Mouse (Mus musculus) ES-E14 (cell line): Measurements from ENCODE around the gene Cybc1. TPM values are rescaled to one million over a fixed set of nuclear protein-coding genes. Genes with fewer than 3 reads are reported as not detected.

Experiments
- DNase-seq: peaks from one replicate; pipeline ENCODE4 v3.0.0-alpha.2; 2013; ENCODE audit warnings: low read depth, low spot score
- H3K27ac ChIP-seq: 2 replicates; pipeline ENCODE4 v1.5.1; 2012; ENCODE audit warnings: low read depth, mild to moderate bottlenecking, low read length, moderate library complexity, mixed read lengths; ENCODE audit not compliant: poor library complexity, insufficient read depth, severe bottlenecking
- H3K36me3 ChIP-seq: 2 replicates; pipeline ENCODE4 v1.6.1; 2012; ENCODE audit warnings: mild to moderate bottlenecking, low read length, moderate library complexity, mixed read lengths; ENCODE audit not compliant: control insufficient read depth, poor library complexity, insufficient read depth, severe bottlenecking
- H3K4me1 ChIP-seq, 2 experiments: fragments of 150-350 bp in 1 of 2; sonication (generic) in 1 of 2; 2 replicates each; pipeline ENCODE4 v1.6.1; 2012; ENCODE audit warnings: low read length in 2 of 2, mild to moderate bottlenecking in 1 of 2, mixed read lengths in 1 of 2; ENCODE audit not compliant: control insufficient read depth in 2 of 2, insufficient read depth in 2 of 2, poor library complexity in 1 of 2
- H3K4me3 ChIP-seq, 2 experiments: fragments of 150-350 bp in 1 of 2; sonication (generic) in 1 of 2; 2 replicates each; pipeline ENCODE4 v1.5.1; 2012; ENCODE audit warnings: low read length in 2 of 2, low read depth in 1 of 2, mild to moderate bottlenecking in 1 of 2, mixed read lengths in 1 of 2; ENCODE audit not compliant: insufficient read depth in 1 of 2, poor library complexity in 1 of 2, severe bottlenecking in 1 of 2
- H3K9ac ChIP-seq: 2 replicates; pipeline ENCODE4 v1.6.1; 2012; ENCODE audit warnings: low read depth, mild to moderate bottlenecking, low read length, mixed read lengths; ENCODE audit not compliant: poor library complexity, insufficient read depth, severe bottlenecking
- H3K9me3 ChIP-seq: fragments of 150-350 bp; sonication (generic); 2 replicates; pipeline ENCODE4 v1.6.1; 2012; ENCODE audit warnings: low read depth, mild to moderate bottlenecking, low read length; ENCODE audit not compliant: control insufficient read depth, insufficient read depth
- CHD2 ChIP-seq: IDR thresholded peaks from 2 replicates; pipeline ENCODE4 v1.6.1; 2014; ENCODE audit warnings: mild to moderate bottlenecking, low read depth, low read length, inconsistent platforms
- HCFC1 ChIP-seq: IDR thresholded peaks from 2 replicates; pipeline ENCODE4 v1.6.1; 2012; ENCODE audit warnings: low read length, inconsistent platforms, borderline replicate concordance; ENCODE audit not compliant: insufficient read depth
- MAFK ChIP-seq: IDR thresholded peaks from 2 replicates; pipeline ENCODE4 v1.6.1; 2014; ENCODE audit warnings: mild to moderate bottlenecking, low read depth, low read length, inconsistent platforms; ENCODE audit not compliant: insufficient read depth
- ZC3H11A ChIP-seq: IDR thresholded peaks from 2 replicates; pipeline ENCODE4 v1.6.1; 2012; ENCODE audit warnings: low read depth, mild to moderate bottlenecking, inconsistent platforms, low read length, borderline replicate concordance
- ZNF384 ChIP-seq: IDR thresholded peaks from 2 replicates; pipeline ENCODE4 v1.6.1; 2012; ENCODE audit warnings: low read depth, low read length, inconsistent platforms
- in situ Hi-C, 2 experiments: fragments of 600-800 bp; cut with MboI; formaldehyde crosslinking; loops; one replicate each; pipeline ENCODE4 v1.15.1; 2025; ENCODE audit warnings: low sequenced_read_pairs in 2 of 2, inconsistent platforms in 1 of 2; ENCODE audit not compliant: unreplicated experiment in 2 of 2
- total RNA-seq: library from RNA; depleted of rRNA; stranded (reverse); fragments of 300-350 nt; gene quantifications from 2 replicates; pipeline ENCODE4 v1.2.3, GENCODE M21; 2012

Gene Cybc1
- total RNA-seq, 1 experiment = 20.8 TPM

GRCm38 (mm10) chr11:121236564-121237344 is 7.6 kb upstream of the Cybc1 start, which contains the start of gene Narf:
Gene Narf, plus strand, starts transcription at chr11:121237253.
- H3K36me3 ChIP-seq = no peaks in the 10 kb centered on the region
- H3K9ac ChIP-seq = peak within 1 kb of the TSS; percentile 76
- H3K27ac ChIP-seq = peak within 1 kb of the TSS; percentile 57; the same call in 1 of the 2 replicates
- no peaks in the 10 kb centered on the region for H3K9me3 ChIP-seq
- peak; percentile 100 for DNase-seq
- in situ Hi-C loops = no loop called here
- TF ChIP-seq CHD2 = peak; percentile 78
- TF ChIP-seq MAFK = no peak
- TF ChIP-seq ZNF384 = no peak
- TF ChIP-seq ZC3H11A = no peak
- TF ChIP-seq HCFC1 = peak; percentile 34; the same call in 1 of the 2 replicates
- peaks cover 0 to 3% of the 10 kb centered on the region in 2 experiments; a peak in 1 of 4 replicates for H3K4me1 ChIP-seq
- H3K4me3 ChIP-seq = peak within 1 kb of the TSS; percentile 65 to 94

GRCm38 (mm10) chr11:121235475-121236238 is 6.5 kb upstream of the Cybc1 start:
- Histone ChIP-seq H3K9me3 (no peaks in the 10 kb centered on the region), H3K9ac (no peak overlapping the region), H3K4me1 (peaks cover 0 to 3% of the 10 kb centered on the region in 2 experiments; a peak in 1 of 4 replicates), H3K4me3 (peak overlapping the region in 1 of 2 experiments; percentile 94; a peak in 1 of 4 replicates), H3K27ac (no peak overlapping the region), H3K36me3 (no peaks in the 10 kb centered on the region)
- DNase-seq = peak; percentile 47
- in situ Hi-C loops = no loop called here
- TF ChIP-seq ZNF384 = no peak
- no peak for TF ChIP-seq MAFK
- no peak for TF ChIP-seq CHD2
- TF ChIP-seq ZC3H11A = no peak
- no peak for TF ChIP-seq HCFC1

GRCm38 (mm10) chr11:121232706-121233105 is 3.6 kb upstream of the Cybc1 start:
- Histone ChIP-seq H3K4me1 (peaks cover 3 to 7% of the 10 kb centered on the region in 2 experiments; a peak in 2 of 4 replicates), H3K9me3 (no peaks in the 10 kb centered on the region), H3K27ac (no peak overlapping the region), H3K9ac (no peak overlapping the region), H3K4me3 (no peak overlapping the region), H3K36me3 (no peaks in the 10 kb centered on the region)
- DNase-seq = no peak
- TF ChIP-seq ZC3H11A (no peak), HCFC1 (no peak), MAFK (no peak), ZNF384 (no peak), CHD2 (no peak)
- in situ Hi-C loops = no loop called here

- Histone ChIP-seq H3K36me3 (no peaks in the 10 kb centered on the region), H3K4me1 (peaks cover 3 to 7% of the 10 kb centered on the region in 2 experiments; a peak in 2 of 4 replicates), H3K4me3 (no peak overlapping the region), H3K27ac (no peak overlapping the region), H3K9me3 (no peaks in the 10 kb centered on the region), H3K9ac (no peak overlapping the region)
- TF ChIP-seq ZNF384 (no peak), MAFK (no peak), ZC3H11A (no peak), CHD2 (no peak), HCFC1 (no peak)
- DNase-seq = no peak
- in situ Hi-C loops = no loop called here
Observed at GRCm38 (mm10) chr11:121231628-121232291, 2.6 kb upstream of the Cybc1 start.
